Mouse (Mus musculus) kidney, adult 9 months (tissue): ENCODE measurements at regions not wholly inside any gene's neighbourhood (a gene's known extent, or its start where the extent isn't known, plus 50 kb on each side); places are given as distances from the start of the nearest gene placed in this dataset.

ENCODE experiments used
- DNase-seq: peaks from one replicate; pipeline ENCODE4 v3.0.0; 2022

GRCm38 (mm10) chr8:10821901-10822300 lies 186.4 kb downstream of the Irs2 start:
- no peak for DNase-seq

DNA sequence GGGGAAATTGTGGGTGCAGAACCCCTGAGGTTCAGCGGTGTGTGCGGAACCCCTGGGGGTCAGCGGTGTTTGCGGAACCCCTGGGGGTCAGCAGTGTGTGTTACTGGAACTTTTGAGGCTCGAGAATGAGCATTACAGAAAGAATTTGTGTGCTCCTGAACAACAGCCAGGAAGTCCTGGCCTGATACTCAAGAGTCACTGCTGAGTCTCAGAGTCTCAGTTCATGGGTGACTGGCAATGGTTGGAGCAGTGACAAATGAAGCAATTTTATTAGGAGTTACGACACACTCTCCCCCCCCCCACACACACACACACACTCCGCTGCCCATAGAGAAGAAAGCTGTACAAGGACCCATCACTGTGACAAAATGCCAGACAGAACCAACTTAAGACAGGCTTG lies 193.8 kb downstream of the Irs2 start:
- DNase-seq, result no peak

DNA sequence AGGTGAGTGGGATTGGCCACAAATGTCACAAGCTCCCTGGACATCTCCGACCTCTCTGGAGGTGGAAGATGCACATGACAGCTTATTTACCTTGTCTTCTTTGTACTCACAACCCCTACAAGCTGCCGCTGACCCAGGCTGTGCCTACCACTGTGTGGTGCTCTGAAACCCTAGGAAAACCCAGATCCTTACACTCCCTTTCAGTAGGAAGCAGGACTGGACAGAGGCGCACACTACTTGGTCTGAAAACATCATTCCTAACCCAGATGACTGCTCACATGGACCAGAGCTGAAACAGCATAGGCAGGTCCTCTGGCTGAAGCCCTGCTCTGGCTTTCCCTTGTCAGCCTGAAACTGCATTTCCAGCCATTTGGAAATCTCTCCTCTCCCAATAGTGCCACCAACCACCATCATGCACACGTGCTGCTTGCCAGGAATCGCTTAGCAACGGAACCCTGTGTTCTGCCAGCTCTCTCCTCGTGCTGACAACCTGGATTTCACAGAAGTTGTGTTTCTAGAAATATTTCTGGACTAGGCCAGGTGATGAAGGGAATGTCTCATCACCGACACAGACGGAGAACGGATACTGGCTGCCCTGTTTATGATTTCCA lies 196.1 kb downstream of the Irs2 start:
- DNase-seq, result no peak

DNA sequence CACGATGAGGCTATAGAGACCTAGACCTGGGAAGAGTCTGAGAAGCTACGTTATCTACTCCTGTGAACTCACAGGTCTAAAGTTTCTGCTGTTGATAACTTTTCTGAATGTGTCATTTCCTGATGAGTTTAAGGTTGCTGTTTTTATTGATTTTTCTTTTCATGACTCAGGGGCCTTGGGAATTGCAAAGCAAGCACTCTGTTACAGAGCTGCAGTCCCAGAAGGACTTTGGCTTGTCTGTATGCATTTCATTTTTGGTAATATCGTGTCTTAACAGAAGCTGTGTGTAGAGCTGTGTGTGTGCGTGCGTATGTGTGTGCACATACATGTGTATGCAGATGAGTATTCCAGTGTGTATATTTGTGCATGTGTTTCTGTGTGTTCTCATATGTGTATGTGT lies 201.2 kb downstream of the Irs2 start:
- DNase-seq, result no peak

- peak; percentile 34 for DNase-seq
Measured at GRCm38 (mm10) chr8:10805405-10806151, 202.7 kb downstream of the Irs2 start.

DNA sequence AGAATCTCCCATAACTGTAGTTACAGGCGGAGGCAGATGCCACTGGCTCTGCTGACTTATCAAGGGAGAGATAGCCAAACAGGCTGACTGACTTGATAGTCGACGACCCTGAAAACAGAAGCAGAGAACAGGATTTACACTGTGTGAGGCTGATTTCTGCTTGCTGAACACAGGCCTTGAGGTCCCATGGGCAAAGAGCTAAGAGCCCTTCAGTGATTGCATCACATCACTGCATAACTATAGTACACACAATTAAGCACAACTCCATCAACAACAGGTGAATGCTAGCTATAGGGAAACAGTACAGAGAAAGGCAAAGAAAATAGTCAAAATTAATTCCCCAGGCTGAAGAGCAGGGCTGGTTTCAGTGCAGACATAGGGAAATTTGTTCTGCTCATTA lies 203.3 kb downstream of the Irs2 start:
- DNase-seq, result no peak

GRCm38 (mm10) chr8:10802003-10802402 lies 206.3 kb downstream of the Irs2 start:
- peak; percentile 21 for DNase-seq

DNA sequence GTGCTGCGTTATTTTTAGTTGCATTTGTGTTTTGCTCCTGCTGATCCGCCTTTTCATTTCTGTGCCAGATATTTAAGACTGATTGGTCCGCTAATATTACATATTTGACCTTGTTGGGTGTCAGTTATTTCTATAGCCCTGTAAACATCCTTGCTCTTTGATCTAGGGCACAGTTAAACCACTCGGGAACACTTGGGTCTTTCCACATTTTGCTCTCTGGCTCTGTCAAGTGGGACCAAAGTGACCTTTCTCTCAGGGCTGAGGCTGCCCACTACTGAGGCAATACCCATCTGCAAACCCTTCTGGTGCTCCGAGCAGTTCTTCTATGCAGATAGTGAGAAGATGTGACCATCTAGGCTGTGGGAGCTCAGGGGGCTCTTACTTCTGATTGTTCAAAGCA lies 206.7 kb downstream of the Irs2 start:
- DNase-seq, result no peak

- no peak for DNase-seq
Measured at GRCm38 (mm10) chr8:10798444-10798843, 209.8 kb downstream of the Irs2 start.

- DNase-seq, result no peak
Measured at GRCm38 (mm10) chr8:10794367-10795189, 213.7 kb downstream of the Irs2 start.

DNA sequence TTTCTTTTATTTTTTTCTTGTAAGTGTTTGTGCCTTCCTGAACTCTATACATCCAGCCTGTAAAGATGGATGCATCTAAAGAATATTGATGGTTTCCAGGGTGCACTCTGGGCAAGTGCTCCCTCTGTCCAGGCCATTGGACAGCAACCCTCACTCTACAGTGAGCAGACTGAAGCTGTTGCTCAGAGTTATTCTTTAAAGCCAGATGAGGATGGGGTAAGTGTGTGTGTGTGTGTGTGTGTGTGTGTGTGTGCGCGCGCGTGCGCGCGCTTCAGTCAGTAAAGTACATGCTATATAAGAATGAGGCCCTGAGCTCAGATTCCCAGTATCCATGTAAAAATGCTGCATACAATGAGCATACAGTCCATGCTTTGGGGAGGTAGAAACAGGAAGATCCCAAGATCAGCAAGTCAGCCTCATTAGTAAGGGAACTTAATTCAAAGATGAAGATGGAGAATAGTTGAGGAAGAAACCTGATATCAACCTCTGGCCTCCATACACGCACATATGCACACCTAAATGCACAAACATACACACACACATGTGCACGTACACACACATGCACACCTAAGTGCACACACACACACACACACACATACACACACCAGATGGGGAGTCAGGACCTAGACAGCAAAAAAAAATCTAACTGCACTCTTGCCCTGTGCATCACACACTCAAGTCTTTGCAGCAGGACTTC lies 214.4 kb downstream of the Irs2 start:
- no peak for DNase-seq

DNA sequence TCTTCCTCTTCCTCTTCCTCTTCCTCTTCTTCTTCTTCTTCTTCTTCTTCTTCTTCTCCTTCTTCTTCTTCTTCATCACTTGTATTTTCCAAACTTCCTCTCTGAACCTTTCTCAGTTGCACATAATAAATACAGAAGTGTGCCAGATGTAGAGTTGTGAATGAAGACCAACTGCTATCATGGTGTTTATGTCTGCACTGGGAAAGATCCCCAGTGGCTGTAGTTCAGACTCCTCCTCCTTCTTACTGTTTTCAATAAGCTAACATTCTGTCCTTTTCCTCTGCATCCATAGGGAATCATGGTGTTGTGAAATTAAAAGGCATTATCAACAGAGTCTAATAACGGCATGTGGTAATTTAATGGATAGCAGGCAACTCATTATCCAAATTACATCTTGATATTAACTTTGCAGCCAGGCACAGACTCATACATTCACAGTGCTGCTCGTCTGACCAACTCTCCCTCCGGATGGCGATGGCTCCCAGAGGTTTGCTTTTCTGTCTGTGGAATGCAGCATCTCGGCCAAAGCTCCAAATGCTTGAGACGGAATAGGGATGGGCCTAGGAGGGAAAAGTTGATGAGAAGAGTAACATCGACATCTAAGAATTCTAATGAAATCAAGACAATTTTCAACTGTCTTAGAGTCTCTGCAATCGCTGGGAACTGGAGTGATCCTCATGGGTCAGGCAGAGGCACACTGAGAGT lies 219.6 kb downstream of the Irs2 start:
- DNase-seq, result no peak

DNA sequence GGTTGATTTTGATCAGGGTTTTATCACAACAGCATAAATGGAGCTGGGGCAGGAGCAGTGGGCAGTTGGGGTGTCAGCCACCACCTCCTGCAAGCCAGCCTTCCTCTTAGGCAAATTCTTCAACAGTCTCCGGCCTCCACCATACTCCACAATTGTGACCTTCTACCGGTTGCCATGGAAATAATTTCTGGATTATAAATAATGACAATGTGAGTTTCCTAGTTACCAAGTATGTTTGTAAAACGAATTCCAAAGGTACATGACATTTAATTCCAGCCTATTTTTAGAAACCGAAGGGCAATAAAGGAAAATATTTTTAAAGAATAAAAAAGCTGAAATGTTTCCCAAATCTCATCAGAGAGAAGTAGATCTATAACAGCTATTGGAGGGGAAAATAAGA lies 222.5 kb downstream of the Irs2 start:
- no peak for DNase-seq

- no peak for DNase-seq
Measured at GRCm38 (mm10) chr8:10785311-10785710, 222.9 kb downstream of the Irs2 start.

GRCm38 (mm10) chr8:10784481-10784880 lies 223.8 kb downstream of the Irs2 start:
- DNase-seq, result no peak

DNA sequence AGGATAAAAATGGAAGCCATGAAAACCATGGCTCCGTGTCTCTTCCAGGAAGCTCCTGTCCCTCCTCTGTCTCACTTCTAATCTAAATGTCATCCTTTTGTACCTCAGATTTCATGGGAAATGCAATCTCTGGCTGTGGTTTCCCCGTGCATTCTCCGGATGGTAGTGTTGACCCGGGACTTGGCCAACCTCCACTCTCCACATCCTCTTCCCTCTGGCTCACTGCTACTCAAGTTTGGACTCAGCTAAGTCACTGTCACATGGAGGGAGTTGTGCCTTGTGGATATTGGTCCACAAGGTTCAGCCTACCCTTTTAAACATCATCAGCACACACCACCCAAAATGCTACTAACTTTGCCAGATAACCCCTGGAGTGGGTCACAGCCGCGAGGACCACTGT lies 226.4 kb downstream of the Irs2 start:
- no peak for DNase-seq

DNA sequence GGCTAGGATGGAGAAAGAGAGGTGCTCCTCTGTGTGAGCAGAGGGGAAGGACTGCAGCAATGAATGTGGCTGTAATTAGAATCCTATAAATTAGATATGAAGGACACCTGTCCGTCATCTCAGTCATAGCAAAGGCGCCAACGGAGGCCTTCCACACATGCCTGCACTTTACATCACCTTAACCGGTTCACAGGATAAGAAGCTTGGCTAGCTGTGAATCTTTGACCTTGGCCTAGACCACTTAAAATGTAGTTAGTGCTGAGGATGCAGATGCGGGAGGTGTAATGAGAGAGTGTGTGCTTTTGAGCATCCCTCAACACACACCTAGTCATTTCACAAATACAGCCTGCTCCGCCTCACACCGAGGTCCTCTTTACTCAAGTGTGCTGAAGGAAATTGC lies 228.6 kb downstream of the Irs2 start:
- no peak for DNase-seq

GRCm38 (mm10) chr8:10775202-10776010 lies 232.9 kb downstream of the Irs2 start:
- DNase-seq, result no peak

DNA sequence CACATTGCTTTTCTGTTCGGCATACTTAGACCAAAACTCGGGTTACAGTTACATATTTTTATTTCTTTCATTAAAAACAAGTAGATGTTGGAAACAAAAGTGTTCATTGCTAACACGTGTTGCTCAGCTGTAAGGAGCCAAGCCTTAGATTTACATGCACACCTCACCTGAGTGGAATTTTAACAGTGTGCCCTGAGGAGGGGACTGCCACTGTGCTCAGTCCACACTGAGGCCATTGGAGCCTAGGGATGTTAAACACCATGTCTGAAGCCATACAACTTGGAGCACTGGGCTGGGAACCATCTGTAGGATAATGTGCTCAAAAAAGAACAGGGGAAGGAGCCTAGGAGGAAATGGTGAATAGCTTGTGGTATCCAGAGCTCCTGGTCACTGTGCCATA lies 233.5 kb downstream of the Irs2 start:
- DNase-seq, result no peak

GRCm38 (mm10) chr8:10768181-10768580 lies 240.1 kb downstream of the Irs2 start:
- no peak for DNase-seq

DNA sequence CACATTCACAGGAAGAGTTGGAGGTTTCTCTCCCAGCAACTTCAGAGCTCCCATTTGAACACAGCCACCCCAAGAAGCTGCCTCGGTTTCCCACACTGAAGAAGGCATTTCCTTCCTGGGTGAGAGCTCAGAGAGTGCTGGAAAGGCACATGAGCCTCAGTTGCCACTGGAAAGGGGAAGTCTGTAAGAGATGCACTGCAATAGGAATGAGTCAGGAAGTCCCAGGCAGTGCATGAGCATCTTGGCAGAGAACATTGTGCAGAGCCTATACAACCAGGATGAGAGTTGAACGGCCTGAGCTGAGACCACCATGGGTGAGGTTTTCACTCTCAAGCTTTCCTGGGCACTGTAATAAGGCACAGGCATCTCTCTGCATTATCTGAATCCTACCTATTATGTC lies 244.4 kb downstream of the Irs2 start:
- DNase-seq, result no peak
